Mouse (Mus musculus) layer of hippocampus, postnatal 14 days (tissue): ENCODE data around the gene Rnf19b. TPM values are rescaled to one million over a fixed set of nuclear protein-coding genes. Genes with fewer than 3 reads are reported as not detected.

Experiments used
- DNase-seq, 2 experiments: peaks; one replicate each; pipeline ENCODE4 v3.0.0; 2021 to 2022; ENCODE audit warnings: low spot score in 2 of 2, mixed read lengths in 1 of 2
- long read RNA-seq, 2 experiments: library from polyadenylated mRNA; stranded (forward); transcript quantifications; one replicate each; pipeline ENCODE4 v2.0.0; 2021
- total RNA-seq, 2 experiments: library from RNA; stranded (reverse); gene quantifications; 2 replicates each; pipeline ENCODE4 v1.2.3; 2021

Gene Rnf19b
- 10 to 100 TPM; 51.9 to 54.0 TPM for total RNA-seq
- long read RNA-seq, experiment 1, transcript Rnf19b-206 (9 exons, 2,532 nt), result major isoform, 34 of 42 reads
- long read RNA-seq, experiment 1, partial matches to known transcripts, result 3 of 42 reads
- long read RNA-seq, experiment 1, other reads (novel, unspliced or antisense), result 3 of 42 reads
- long read RNA-seq, experiment 2, transcript Rnf19b-206 (9 exons, 2,532 nt), result major isoform, 32 of 40 reads
- long read RNA-seq, experiment 2, partial matches to known transcripts, result 4 of 40 reads
- long read RNA-seq, experiment 2, other reads (novel, unspliced or antisense), result 2 of 40 reads

DNA sequence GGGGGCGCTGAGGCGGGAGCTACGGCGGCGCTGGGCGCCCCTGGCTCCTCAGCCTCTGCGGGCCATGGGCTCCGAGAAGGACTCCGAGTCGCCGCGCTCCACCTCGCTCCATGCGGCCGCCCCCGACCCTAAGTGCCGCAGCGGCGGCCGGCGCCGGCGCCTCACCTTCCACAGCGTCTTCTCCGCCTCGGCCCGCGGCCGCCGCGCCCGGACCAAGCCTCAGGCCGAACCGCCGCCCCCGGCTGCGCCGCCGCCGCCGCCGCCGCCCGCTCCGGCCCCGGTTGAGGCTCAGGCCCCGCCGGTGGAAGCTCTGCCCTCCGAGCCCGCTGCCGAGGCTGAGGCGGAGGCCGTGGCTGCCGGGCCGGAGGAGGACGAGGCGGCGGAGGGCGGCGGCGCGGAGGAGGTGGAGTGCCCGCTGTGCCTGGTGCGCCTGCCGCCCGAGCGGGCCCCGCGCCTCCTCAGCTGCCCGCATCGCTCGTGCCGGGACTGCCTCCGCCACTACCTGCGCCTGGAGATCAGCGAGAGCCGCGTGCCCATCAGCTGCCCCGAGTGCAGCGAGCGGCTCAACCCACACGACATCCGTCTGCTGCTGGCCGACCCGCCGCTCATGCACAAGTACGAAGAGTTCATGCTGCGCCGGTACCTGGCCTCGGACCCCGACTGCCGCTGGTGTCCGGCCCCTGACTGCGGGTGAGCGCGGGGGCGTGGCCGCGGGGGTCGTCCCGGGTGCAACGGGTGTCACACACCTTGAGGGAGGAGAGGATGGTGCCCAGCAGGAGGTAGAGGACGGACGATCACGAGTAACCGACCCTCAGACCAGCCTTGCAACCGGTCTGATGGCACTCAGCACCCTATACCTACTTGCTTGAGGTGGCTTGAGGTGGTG is at the start of gene Rnf19b:
Gene Rnf19b, plus strand, starts transcription at position 65 of the 886 bp plus-strand sequence.
- DNase-seq, result no peak

DNA sequence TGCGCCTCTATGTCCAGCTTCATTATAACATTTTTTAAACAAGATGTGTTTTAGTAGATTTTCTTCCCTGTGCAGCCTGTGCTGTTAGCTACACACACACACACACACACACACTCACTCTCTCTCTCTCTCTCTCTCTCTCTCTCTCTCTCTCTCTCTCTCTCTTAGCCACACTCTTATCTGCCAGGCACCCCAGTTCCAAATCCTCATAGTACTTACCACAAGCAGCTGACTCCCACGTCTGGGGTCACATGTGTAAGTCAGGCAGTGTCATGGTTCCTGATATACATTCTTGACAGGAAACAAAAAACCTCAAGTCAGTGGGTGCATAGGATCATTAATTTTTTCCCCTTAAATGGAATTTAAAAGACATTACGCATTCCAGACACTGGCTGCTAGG is 49.4 kb upstream of the Rnf19b start:
- DNase-seq, result no peak

DNA sequence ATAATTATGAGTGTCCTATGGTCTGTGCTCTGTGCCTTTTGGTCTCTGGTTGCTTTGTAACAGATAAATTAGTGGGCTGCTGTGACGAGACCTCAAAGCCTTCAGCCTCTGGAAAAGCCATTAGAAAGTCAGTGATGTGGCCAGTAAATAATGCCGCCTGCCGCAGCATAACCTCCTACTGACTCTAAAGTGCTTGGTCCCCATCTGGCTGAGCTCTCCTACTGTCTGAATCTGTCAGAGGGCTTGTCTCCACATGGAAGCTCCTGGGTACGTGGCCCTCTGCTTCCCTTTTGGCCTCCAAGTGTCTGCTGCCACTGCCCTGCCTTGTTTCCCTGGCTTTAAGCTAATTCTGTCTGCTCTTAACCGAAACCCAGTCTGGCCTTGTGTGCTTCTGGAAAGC is 48.5 kb upstream of the Rnf19b start:
- no peak for DNase-seq

DNA sequence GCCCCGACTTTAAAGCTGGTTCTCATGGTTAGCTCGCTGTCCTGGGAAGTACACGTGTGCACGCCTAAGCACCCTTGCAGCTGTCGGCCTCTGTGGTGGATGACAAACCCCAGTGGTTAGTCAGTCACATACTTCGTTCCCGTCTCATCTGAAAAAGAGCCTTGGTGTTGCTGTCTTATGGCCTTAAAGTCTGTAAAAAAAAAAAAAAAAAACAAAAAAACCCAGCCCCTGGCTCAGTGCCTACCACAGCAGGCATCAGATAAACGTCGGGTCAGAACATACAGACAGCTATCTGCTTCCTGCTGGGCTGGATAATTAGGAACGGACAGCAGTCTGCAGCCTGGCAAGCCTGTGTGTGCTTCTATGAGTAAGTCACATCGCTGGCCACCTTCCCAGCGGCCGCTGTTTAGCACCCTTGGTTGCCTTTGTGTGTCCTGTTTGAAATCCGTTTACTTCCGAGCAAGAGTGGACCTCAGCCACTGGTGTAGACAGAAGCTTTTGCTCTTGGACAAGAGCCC is 46.4 kb upstream of the Rnf19b start:
- DNase-seq, result no peak

DNA sequence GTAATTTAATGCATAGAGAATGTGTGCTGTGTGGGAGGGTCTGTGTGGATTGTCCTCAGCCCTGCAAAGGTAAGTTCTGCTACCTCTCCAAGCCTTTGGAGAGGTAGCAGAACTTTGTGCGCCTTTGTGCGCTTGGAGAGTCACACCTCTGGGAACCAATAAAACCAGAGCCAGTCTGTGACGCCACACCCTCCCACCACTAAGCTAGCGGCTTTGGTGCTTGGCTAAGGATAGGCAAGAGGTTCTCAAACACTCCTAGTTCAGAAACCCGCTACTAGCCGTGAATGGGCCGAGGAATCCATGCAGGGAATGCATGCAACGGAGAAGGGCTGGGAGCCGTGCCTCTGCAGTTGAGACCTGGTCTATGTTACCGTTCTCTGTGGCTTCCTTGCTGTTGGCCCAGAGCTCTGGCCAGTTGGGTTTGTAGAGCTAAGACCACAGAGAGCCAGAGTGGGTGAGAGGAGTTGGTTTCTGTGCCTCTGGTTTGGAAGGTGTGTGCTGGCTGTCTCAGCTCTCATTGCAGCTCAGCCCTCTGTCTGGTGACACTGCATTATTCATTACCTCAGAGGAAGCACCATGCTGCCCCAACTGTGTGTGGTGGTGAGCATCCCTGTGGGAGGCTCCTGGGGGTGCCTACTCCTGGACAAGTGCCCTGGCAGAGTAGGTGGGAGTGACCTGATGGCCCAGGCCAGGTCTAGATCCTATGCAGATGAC is 44.8 kb upstream of the Rnf19b start:
- no peak for DNase-seq

DNA sequence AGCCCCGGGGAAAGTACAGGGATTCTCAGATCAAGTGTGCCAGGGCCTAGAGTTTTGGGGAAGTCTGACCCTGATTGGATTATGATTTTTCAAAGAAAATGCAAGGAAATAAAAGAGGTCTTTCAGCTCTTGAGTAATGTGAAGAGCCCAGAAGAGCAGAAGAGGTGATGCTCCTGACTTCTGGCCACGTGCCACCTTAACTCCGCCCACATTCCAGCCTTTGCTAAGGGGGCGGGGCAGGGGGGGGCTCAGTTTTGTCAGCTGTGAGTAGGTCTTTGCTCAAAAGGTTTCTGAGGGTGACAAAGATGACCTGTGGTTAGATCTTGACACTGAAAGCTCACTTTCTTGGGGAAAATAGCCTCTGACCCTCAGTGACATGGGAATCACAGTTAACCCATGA is 41.7 kb upstream of the Rnf19b start:
- DNase-seq, result no peak

DNA sequence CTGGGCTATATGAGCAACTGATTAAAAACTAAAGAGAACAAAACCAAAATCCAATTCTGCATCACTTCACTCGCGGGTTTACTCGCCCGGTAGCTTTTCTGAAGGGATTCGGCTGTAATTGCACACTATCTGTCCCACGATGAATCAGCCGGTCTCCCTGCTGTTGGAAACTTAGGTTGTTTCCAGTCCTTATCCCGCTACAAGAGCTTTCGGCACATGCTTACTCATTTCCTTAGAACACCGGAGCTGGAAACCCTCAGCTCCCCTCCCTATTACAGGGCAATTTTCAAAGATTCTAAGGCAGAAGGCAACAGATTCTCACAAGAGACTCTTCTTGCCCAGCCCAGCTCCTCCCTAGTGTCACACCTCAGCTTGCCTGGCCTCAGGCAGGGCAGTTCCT is 40.9 kb upstream of the Rnf19b start:
- DNase-seq, result no peak

DNA sequence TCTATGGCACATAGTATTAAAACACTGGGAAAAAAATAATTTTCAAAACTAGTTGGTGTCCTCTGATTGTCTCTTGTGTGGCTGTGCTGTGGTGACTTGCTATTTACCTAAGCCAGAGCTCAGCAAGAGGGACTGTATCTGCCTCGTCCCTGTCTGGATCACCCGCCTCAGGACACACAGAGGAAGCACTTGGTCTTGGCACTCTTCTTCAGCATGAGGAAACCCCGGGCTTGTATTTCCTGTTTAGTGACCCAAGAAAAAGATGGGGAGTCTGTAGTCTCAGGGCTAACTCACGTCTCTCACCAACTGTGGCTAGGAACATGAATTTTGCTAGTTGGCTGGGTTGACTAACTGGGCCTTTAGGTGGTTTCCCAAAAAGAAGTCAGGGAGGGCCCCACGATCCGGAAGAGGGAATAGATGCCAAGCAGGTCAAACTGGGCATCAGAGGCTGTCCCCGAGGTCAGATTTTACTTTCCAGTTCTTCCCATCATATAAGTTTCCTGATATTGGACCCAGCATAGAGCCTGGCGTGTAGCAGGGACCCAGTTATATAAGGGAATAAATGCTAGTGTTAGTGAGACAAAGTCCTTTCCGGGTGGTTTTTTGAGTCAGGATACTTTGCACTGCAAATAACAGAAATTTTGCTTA is 39.2 kb upstream of the Rnf19b start:
- DNase-seq, result no peak

DNA sequence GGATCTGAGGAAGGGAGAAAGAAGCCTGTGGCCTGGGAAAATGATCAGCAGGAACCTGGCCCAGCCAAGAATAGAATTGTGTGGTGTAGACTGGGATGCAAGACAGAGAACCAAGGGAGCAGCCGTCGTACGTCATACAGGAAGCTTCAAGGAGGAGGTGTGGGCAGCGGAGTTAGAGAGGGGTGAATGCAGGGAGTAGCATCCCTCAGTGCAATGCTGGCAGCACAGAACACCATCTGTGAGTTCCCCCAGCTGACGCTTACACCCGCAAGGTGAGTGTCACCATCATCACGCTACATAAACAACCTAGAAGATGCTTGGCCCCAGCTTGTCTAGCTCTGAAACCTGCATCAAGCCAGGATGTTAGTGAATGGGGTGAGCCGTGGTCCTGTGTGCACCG is 38.3 kb upstream of the Rnf19b start:
- DNase-seq, result no peak

DNA sequence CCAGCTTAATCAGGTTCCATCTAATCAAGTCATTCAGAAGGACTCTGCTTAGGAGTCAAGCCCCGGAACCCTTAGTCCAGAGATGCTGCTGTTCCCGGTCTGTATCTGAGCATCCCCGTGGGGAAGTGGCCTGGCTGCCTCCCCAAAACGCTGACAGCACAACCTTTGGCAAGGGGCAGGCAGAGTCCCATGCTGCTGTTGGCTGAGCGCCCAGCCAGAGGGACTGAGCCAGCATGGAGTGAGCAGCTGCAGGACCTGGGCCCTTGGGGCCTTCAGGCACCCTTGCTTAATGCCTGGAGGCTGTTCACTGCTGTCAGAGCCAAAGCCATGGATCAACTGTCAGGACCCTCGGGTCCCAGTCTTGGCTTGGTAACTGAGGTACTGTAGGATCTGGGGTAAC is 37.6 kb upstream of the Rnf19b start:
- DNase-seq, result peak; percentile 74 to 84

DNA sequence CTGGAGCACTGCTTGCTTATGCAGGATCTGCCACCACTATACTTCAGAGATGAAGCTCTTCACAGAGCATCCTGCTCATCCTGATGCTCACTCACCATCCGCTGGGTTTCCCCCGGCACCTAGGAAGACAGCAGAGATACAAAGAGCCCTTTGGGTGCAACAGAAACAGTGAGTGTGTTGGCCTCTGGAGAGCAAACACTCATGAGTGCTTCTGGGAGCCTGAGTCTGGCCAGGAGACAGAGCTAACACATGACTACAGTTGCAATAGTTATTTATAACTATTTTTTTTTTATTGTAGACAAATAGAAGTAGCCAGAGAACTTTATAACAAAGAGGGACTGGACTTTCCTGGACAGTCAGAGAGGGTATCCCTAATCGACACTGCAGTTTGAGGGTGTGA is 36.6 kb upstream of the Rnf19b start:
- DNase-seq, result no peak

DNA sequence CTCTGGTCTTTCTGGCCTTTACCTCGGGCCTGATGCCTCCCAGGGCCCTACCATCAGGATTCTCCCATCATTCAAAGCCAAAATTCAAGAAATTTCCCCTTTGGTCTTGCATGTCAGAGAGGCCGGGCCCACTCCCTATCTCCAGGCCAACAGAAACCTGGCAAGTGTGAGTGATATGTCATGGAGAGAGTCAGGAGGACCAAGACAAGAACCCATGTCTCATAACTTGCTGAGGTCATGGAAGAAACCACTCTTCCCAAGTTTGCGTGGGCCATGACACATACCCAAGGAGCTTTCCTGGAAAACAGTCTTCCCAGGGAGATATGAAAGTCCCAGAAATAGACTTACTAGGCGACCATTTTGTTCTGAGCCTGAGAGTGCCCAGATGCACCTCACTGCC is 36.2 kb upstream of the Rnf19b start:
- no peak for DNase-seq

DNA sequence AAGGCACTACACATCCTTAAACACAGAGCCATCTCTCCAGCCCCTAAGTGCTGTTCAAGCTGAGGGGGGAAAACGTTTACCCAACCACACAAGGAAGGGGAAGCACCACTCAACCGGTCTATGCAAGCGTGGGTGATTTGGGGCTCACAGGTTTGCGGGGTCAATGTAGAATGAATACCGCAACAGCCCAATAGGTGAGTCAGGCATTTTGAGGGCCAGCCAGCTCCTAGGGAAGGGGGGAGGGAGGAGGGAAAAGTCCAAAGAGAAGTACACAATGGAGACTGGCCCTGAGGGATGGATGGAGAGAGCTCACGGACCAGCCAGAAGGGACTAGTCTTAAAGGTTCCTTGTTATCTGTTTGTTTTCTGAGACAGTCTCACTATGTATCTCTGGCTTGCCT is 34.2 kb upstream of the Rnf19b start:
- DNase-seq, result no peak

DNA sequence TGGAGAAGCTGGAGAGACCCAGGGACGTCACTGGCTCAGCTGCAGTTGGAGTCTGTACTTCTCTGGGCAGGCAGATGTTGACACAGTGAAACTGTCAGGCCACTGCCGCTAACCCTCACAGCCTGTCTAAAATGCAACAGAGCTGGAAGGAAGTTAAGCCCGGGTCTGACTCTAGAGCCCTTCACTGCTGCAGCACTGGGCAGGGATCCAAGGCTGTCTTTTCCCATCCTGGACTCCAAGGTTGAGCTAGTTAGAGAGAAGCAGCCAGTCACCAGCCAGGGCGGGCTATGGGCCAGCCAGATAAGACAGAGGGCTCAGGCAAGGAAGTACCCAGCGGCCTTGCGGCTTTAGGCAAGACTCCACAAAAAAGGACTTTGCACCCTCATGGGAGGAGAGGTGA is 33.3 kb upstream of the Rnf19b start:
- DNase-seq, result peak in 1 of 2 experiments; percentile 33

DNA sequence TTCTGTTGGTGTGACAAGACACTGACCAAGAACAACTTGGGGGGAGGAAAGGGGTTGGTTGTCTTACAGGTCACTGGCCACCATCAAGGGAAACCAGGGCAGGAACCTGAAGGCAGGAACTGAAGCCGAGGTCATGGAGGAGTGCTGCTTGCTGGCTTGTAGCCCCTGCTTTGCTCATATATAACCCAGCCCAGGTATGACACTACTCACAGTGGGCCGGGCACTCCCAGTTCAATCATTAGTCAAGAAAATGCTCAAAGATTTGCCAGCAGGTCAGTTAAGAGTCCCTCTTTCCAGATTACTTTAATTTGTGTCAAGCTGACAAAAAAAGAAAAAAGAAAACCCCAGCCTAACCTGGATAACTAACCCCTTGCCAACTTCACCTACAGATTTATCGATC is 32.4 kb upstream of the Rnf19b start:
- no peak for DNase-seq

DNA sequence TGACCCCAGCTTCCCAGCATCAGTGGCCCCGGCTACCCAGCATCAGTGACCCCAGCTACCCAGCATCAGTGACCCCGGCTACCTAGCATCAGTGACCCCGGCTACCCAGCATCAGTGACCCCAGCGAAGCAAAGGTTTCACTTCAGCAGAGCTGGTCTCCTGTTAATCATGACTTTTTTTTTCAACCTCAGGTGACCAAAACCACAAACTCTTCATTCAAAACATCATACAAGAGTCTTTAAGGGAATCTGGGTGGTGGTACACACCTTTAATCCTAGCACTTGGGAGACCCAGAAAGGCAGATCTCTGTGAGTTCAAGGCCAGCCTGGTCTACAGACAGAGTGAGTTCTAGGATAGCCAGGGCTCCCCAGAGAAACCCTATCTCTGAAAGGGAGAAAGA is 27.3 kb upstream of the Rnf19b start:
- DNase-seq, result no peak

DNA sequence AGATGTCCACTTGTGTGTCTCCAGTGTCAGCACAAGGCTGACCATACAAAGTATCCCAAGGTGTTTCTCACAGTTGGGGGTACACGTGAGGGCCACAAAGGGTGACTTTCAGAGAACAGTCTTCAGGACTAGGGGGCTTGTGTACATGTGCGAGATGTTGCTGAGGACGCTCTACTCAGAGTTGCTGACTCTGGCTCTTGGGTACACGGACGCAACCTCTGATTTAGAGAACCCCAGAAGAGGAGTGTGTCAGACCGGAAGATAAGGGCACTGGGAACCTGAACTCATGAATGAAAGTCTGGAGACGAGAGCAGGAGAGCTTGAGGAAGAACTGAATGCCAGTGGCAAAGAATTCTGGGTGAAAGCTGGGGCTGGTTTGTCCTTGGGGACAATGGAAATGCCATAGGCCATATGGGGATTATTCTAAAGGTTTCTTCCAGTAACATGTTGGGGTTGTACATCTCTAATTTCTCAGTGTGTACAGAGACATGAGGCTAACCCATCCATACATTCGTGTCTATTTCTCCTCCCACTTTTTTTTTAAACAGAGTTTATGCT is 26.6 kb upstream of the Rnf19b start:
- DNase-seq, result no peak

DNA sequence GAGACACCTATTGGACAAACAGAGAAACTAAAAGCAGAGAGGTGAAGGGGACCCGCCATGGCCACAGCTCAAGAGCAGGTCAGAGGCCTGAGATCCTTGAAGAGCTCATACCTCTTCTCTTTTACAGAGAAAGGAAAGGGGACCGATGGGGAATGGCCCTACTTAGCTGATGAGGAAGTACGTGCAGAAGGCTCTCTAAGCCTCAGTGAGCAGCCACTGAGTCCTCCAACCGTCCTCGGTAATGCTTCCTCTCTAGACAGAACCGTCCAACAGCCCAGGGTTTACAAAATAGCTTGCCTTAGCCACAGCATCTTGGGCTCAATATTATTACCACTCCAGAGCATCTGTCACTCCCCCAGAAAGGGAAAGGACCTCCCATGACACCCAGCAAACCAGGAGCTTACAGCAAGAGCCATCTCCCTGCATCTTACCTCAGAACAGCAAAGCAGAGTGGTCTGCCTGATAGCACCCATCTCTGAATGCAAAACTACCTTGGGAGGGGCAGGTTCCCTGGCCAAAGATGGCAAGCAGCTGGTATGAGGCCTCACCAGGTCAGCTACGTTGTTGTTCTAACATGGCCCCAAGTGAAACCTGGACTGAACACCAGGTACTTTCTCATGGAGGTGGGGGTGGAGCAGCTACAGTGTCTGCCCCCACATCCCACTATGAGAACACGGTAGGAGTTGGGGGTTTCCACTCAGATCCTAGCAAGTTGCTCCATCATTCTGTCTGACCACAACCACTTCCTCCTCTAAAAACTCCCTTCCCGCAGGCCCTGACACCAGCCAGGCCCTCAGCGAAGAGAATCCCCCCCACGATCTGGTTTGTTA is 25.7 kb upstream of the Rnf19b start:
- DNase-seq, result no peak

DNA sequence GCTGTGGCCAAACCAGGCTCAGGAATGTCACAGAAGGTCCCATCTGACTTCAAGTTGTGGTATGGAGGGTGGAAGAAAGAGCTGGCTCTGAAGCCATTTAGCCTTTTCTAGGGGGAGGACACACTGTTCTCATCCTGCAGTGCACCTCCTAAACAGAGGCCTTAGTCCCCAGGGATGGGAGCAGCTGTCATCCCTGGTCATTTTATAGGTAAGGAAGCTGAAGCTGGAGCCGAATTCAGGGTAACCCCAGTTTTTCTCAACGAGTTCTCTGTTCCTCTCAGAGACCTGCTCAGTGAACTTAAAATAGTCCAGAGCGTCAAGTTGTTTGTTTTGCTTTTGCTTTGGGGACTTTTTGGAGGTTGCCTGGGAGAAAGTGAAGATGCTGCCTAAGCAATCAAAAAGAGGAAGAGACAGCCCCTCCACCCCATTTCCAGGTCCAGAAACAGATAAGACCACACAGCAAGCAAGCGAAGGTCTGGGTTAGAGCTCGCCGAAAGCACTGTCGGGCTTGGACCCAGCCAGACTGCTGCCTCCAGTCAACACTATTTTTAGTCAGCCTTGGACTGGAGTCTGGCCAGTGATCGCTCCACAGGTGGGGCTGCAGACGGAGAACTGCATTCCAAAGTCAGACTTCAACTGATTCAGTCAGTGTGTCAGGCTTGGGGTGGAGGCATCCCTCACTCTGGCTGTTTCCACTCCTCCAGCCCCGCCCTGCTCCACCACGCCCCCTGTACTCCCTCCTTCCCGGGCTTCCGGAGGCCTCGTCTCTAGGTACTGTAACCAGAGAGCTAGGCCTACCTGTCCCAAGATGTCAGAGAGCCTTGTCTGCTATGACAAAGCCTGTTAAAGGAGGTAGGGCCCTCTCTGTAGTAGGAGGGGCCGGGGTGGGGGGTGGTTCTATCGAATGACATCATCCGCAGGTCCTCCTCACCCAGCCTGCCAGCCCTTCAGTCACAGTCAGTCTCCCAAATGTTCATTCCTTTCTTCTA is 24.8 kb upstream of the Rnf19b start:
- no peak for DNase-seq
